Mouse (Mus musculus): ENCODE measurements at regions not wholly inside any gene's neighbourhood (a gene's known extent, or its start where the extent isn't known, plus 50 kb on each side); places are given as distances from the start of the nearest gene placed in this dataset.

GRCm38 (mm10) chr11:45647888-45648287, 204.0 kb upstream of the Clint1 start:
- DNase-seq (ENCODE audit: low spot score): no peak

GRCm38 (mm10) chr11:45656260-45656659, 195.6 kb upstream of the Clint1 start:
- DNase-seq (ENCODE audit: low spot score): no peak

- DNase-seq (ENCODE audit: low spot score): no peak
These were observed 181.6 kb upstream of the Clint1 start for GRCm38 (mm10) chr11:45670156-45670830.

GRCm38 (mm10) chr11:45678666-45679292, 173.1 kb upstream of the Clint1 start:
- peak; percentile 47 for DNase-seq (ENCODE audit: low spot score)

DNA sequence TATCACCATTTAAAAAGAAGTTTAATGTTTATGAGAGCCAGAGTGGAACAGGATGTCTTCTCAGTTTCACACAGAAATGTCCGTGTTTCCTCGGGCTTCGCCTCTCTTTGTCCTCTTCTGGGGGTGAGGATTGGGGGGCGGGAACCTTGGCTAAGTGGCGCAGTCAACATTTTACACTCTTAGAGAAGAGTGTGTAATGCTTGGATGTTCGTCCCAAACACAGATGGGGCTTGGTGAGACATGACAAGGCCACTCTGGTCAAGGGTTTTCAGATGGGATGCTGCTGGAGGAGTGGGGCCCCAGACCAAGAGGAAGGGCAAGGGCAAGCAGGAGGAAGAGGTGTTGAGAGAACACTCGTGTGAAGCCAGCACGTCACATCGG, 172.6 kb upstream of the Clint1 start:
- no peak for DNase-seq (ENCODE audit: low spot score)

GRCm38 (mm10) chr11:45685571-45685970, 166.3 kb upstream of the Clint1 start:
- DNase-seq (ENCODE audit: low spot score): no peak

GRCm38 (mm10) chr11:45693206-45693605, 158.6 kb upstream of the Clint1 start:
- no peak for DNase-seq (ENCODE audit: low spot score)

- no peak for DNase-seq (ENCODE audit: low spot score)
These were observed 150.3 kb upstream of the Clint1 start for GRCm38 (mm10) chr11:45701506-45701905.

DNA sequence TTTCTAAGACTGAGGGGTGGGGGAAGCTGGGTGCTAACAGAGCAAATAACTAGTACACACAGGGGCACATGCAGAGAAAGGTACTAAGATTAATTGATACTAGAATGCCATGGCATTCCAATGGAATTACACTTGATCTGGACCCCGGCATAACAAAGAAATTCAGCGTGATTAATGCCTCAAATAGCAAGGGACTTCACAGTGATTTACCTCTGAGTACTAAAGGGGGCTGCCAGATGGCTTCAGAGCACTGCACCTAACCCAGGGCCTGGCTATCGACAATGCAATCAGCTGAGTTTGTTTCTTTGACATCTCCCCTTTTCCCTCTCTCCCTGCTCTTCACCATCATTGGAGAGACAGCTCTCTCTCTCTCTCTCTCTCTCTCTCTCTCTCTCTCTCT, 148.9 kb upstream of the Clint1 start:
- DNase-seq (ENCODE audit: low spot score): no peak

- DNase-seq (ENCODE audit: low spot score): no peak
These were observed 147.4 kb upstream of the Clint1 start for GRCm38 (mm10) chr11:45704411-45704810.

DNA sequence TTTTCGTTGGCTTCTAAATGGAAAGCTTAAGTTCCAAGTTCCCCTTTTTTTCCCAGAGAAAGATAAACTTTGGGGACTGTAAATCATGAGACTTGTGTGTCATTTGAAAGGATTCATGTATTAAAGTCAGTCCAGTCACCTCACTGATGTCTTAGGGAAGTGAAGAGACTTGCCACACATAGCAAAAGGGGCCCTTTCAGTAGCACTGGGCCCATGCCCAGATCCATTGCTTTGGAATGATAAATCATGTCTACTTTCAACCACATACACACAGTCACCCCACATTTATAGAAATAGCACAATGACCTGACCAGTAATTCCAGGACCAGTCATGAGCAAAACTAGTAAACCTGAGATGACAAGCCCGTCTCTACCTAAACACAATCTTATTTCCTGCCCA, 133.2 kb upstream of the Clint1 start:
- no peak for DNase-seq (ENCODE audit: low spot score)

DNA sequence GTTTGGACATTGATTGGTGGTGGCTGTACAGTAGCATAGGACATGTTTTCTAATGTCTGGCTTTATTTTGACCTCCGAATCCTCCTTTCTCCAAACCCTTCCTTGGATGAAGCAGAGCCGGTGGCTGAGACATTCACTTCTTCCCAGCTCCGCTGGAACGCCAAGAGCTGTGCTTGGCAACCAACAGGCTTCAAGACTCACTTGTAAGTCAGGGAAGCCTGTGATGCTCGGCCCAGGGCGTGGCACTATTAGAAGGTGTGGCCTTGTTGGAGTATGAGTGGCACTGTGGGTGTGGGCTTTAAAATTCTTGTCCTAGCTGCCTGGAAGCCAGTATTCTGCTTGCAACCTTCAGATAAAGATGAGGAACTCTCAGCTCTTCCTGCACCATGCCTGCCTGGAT, 132.0 kb upstream of the Clint1 start:
- no peak for DNase-seq (ENCODE audit: low spot score)

- DNase-seq (ENCODE audit: low spot score): no peak
These were observed 115.3 kb upstream of the Clint1 start for GRCm38 (mm10) chr11:45736561-45736960.

DNA sequence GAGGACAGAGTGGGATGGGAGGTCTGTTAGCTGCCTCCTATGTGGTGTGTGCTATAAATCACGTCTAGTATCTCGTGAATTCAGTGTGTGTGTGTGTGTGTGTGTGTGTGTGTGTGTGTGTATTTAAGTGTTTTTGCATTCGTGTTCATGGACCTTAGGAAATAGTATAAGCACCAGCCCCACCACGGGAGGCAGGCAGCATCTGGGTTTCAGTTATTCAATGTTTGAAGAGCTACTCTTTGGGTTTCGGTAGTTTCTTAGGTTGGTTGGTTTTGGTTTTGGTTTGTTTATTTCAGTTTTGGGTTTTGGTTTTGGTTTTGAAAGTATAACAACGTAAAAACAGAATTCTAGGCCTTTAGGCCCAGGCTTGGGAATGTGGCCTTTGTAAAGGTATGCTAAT, 113.5 kb upstream of the Clint1 start:
- DNase-seq (ENCODE audit: low spot score): no peak

DNA sequence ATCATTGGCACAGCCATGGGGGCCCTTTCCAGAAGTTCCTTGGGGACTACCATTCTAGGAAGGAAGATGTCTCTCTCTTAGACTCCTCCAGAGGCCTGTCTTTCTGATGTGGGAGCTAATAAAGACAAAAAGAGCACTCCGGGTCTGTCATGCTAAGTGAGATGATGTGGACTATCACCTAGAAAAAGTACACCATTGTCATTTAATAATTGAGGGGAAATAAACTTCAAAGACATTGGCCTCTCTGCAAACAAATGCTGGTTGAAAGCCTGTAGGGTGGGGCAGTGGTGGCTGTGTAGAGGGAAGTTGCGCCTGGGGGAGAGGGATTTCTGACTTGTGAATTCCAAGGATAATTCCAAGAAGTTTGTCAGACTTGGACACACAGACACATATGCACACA, 105.9 kb upstream of the Clint1 start:
- no peak for DNase-seq (ENCODE audit: low spot score)

DNA sequence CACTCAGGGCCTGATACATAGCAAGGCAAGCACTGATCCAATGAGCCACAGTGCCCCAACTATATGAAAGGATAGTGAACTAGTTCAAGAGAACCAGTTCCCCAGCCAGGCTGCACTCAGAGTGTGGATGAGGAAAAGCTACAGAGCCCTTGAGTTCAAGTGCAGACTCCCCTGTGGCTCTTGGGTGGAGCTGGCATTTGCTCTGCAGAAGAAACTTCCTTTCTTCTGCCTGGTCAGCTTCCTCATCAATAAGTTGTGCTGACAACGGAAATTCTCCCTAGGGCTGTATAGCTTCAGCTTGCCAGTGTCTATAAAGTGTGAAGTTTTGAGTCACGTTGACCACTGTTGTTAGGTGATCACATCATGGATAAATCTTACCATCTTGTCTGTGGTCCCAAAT, 101.6 kb upstream of the Clint1 start:
- no peak for DNase-seq (ENCODE audit: low spot score)

- DNase-seq (ENCODE audit: low spot score): peak; percentile 14
These were observed 99.6 kb upstream of the Clint1 start for GRCm38 (mm10) chr11:45752237-45752636.

DNA sequence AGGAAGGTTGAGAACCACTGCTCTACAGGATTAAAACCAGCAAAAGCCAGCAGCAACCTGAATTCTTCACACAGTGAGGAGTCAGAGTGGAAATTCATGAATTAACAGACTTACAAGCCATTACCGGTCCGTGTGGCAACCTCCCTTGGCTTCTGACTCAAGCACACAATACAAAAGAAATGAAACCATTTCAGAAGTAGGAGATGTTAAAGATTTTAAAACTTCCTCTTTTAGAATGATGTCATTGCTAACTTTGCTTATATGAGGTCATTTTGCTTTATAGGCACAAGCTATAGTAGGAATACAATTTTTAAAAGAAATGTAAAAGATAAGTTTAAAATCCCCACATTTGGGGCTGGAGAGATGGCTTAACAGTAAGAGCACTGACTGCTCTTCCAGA, 99.1 kb upstream of the Clint1 start:
- DNase-seq (ENCODE audit: low spot score): no peak

DNA sequence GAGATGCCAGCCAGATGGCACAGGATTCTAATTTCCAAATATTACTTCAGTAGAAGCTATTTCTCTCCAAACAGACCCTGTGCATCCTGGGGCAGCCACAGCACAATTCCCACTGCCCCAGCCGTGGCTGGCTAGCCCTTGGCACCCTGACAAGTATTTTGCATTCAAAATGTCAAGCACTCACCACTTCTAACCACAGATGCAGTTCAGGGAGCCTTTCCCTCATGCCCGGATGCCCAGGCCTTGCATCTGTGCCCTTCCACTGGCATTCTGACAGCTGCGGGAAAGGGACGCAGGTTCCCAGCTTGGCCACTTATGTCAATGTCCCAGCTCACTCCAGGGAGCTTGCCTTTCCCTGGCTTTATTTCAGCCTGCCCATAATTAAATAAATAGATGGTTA, 84.8 kb upstream of the Clint1 start:
- DNase-seq (ENCODE audit: low spot score): no peak

GRCm38 (mm10) chr11:45782435-45782834, 69.4 kb upstream of the Clint1 start:
- DNase-seq (ENCODE audit: low spot score): no peak

DNA sequence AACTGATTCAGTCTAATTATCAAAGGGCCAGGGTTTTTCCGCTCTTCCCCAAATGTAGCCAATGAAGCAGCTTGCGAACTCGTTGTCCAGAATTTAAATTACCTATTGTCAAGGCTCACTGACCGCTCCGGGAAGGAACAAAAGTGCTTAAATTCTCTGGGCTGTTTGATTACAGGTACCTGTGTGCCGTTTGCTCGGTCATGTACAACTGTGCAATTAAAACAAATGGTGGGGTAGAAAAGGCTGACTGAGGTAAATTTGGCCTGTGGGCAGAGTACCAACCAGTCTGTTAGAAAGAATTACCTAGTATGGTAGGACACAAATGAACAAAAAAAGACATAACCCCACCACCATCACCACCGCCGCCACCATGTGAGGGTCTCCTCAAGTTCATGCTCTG, 66.0 kb upstream of the Clint1 start:
- DNase-seq (ENCODE audit: low spot score): no peak

GRCm38 (mm10) chr11:45787408-45787807, 64.4 kb upstream of the Clint1 start:
- no peak for DNase-seq (ENCODE audit: low spot score)

GRCm38 (mm10) chr11:45789886-45790285, 62.0 kb upstream of the Clint1 start:
- DNase-seq (ENCODE audit: low spot score): no peak

DNA sequence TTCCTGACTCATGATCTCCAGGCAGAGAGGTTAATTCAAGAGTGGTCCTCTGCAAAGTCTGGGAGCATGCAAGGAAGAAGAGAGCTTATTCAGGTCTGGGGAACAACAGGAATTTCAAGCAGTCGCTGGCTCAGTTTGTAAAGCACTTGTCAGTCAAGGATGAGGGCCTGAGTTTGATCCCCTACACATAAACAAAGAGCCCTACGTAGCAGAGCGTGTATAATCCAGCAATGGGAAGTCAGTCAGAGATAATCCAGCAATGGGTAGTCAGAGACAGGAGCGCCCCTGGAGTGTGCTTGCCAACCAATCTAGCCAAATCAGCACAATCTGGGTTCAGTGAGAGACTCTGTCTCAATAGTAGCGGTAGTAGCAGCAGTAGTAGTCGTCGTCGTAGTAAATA, 61.3 kb upstream of the Clint1 start:
- no peak for DNase-seq (ENCODE audit: low spot score)

Measured in urinary bladder, postnatal 25 days (tissue).